Mouse (Mus musculus) ES-Bruce4 (cell line): ENCODE results near the gene Dvl1. TPM values are rescaled to one million over a fixed set of nuclear protein-coding genes. Genes with fewer than 3 reads are reported as not detected.
A peak's percentile ranks its signal among the peaks of the same experiment; 100 is the strongest.

Experiments used
- H3K27ac ChIP-seq: 2 replicates; pipeline ENCODE4 v1.5.1; 2012; ENCODE audit warnings: low read length, inconsistent platforms; ENCODE audit not compliant: insufficient read depth
- H3K27me3 ChIP-seq: 2 replicates; pipeline ENCODE4 v1.6.1; 2012; ENCODE audit warnings: mild to moderate bottlenecking, low read length, inconsistent platforms; ENCODE audit not compliant: control insufficient read depth, poor library complexity, insufficient read depth, severe bottlenecking
- H3K36me3 ChIP-seq: 2 replicates; pipeline ENCODE4 v1.6.1; 2012; ENCODE audit warnings: inconsistent platforms, mild to moderate bottlenecking, low read length, moderate library complexity; ENCODE audit not compliant: control insufficient read depth, poor library complexity, insufficient read depth, severe bottlenecking
- H3K4me1 ChIP-seq: one replicate; pipeline ENCODE4 v1.8.1; 2011; ENCODE audit warnings: low read length; ENCODE audit not compliant: control insufficient read depth, insufficient read depth
- H3K4me3 ChIP-seq: 2 replicates; pipeline ENCODE4 v1.5.1; 2011; ENCODE audit warnings: low read depth, mild to moderate bottlenecking, low read length
- H3K9ac ChIP-seq: 2 replicates; pipeline ENCODE4 v1.6.1; 2012; ENCODE audit warnings: low read depth, mild to moderate bottlenecking, inconsistent platforms; ENCODE audit not compliant: poor library complexity, severe bottlenecking
- H3K9me3 ChIP-seq: replicated peaks from 2 replicates; pipeline ENCODE4 v1.6.1; 2012; ENCODE audit warnings: mild to moderate bottlenecking, low read length, inconsistent platforms; ENCODE audit not compliant: control insufficient read depth, poor library complexity, insufficient read depth, severe bottlenecking
- CTCF ChIP-seq: IDR thresholded peaks from one replicate; pipeline ENCODE4 v1.8.1; 2011; ENCODE audit warnings: low read depth, low read length
- EP300 ChIP-seq: IDR thresholded peaks from 2 replicates; pipeline ENCODE4 v1.6.1; 2011; ENCODE audit warnings: low read depth, low read length; ENCODE audit not compliant: insufficient read depth
- POLR2A ChIP-seq: IDR thresholded peaks from one replicate; pipeline ENCODE4 v1.8.1; 2011; ENCODE audit warnings: low read length; ENCODE audit not compliant: insufficient read depth
- polyA plus RNA-seq: library from polyadenylated mRNA; stranded (reverse); fragments of >200 nt; gene quantifications from 2 replicates; pipeline ENCODE4 v1.2.4, GENCODE M21; 2011; ENCODE audit warnings: low read depth; ENCODE audit not compliant: missing spikeins, insufficient read depth, insufficient read length

Gene Dvl1
- polyA plus RNA-seq, 1 experiment, result 15.2 TPM

GRCm38 (mm10) chr4:155891011-155891471, 43.8 kb downstream of the Dvl1 start:
- Histone ChIP-seq H3K36me3 (peaks cover 28% of the 10 kb centered on the region), H3K9me3 (no peaks in the 10 kb centered on the region), H3K9ac (peak overlapping the region; percentile 78), H3K27me3 (no peaks in the 10 kb centered on the region), H3K27ac (no peak overlapping the region), H3K4me1 (no peaks in the 10 kb centered on the region), H3K4me3 (peak overlapping the region; percentile 68)
- TF ChIP-seq POLR2A, result no peak
- no peak for TF ChIP-seq EP300
- TF ChIP-seq CTCF, result no peak

- no peaks in the 10 kb centered on the region for H3K9me3 ChIP-seq
- H3K27ac ChIP-seq, result no peak within 1 kb of the TSS
- peak within 1 kb of the TSS; percentile 78 for H3K9ac ChIP-seq
- no peaks in the 10 kb centered on the region for H3K4me1 ChIP-seq
- H3K4me3 ChIP-seq, result peak within 1 kb of the TSS; percentile 77
- no peak for TF ChIP-seq CTCF
- TF ChIP-seq POLR2A, result no peak
- TF ChIP-seq EP300, result no peak
- peaks cover 25% of the 10 kb centered on the region for H3K36me3 ChIP-seq
- no peaks in the 10 kb centered on the region for H3K27me3 ChIP-seq
Measured at GRCm38 (mm10) chr4:155891551-155892001, 44.4 kb downstream of the Dvl1 start, which contains the start of the genes Pusl1 and Acap3. Gene Pusl1 (minus strand): TSS chr4:155891781. Gene Acap3 (plus strand): TSS chr4:155891822.

GRCm38 (mm10) chr4:155892017-155892416, 44.8 kb downstream of the Dvl1 start:
- peaks cover 21% of the 10 kb centered on the region for H3K36me3 ChIP-seq
- H3K27me3 ChIP-seq, result no peaks in the 10 kb centered on the region
- no peaks in the 10 kb centered on the region for H3K4me1 ChIP-seq
- H3K9me3 ChIP-seq, result no peaks in the 10 kb centered on the region
- TF ChIP-seq EP300 (no peak), POLR2A (no peak)
- no peak overlapping the region for H3K27ac ChIP-seq
- peak overlapping the region; percentile 78 for H3K9ac ChIP-seq
- peak overlapping the region; percentile 77 for H3K4me3 ChIP-seq

GRCm38 (mm10) chr4:155892438-155893211, 45.4 kb downstream of the Dvl1 start:
- H3K4me3 ChIP-seq, result peak overlapping the region; percentile 77
- peaks cover 14% of the 10 kb centered on the region for H3K36me3 ChIP-seq
- TF ChIP-seq POLR2A (no peak), EP300 (no peak), CTCF (no peak)
- H3K9ac ChIP-seq, result peak overlapping the region; percentile 78
- no peaks in the 10 kb centered on the region for H3K27me3 ChIP-seq
- H3K9me3 ChIP-seq, result no peaks in the 10 kb centered on the region
- H3K27ac ChIP-seq, result no peak overlapping the region
- no peaks in the 10 kb centered on the region for H3K4me1 ChIP-seq

GRCm38 (mm10) chr4:155893212-155893690, 46.0 kb downstream of the Dvl1 start:
- Histone ChIP-seq H3K4me3 (no peak overlapping the region), H3K9ac (no peak overlapping the region), H3K27ac (no peak overlapping the region)

DNA sequence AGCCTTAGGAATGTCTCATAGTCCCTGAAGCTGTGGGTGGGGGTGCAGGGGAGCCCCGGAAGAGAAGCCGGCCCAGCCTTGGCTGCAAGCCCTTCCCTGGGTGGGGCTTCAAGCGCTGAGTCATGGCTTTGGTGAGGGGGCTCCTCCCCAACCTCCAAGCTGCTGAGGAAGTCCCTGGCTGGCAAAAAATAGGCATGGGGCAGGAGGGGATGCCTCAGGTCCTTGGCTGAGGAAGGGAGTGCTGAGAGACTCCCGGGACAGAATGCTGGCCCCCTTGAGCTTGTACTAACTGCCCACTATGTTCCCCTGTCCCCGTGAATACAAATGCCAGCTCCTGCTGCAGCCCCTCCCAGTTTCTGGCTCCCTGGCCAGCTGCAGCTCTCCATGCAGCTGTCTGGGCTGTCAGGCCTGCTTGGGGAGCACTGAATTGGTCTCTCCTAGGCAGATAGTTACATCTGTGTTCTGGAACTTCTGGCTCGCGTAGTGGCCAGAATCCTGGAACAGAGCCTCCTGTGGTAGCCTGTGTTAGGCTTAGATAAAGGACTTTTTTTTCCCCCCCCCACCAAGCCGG, 47.2 kb downstream of the Dvl1 start:
- Histone ChIP-seq H3K27ac (no peak overlapping the region), H3K9me3 (no peaks in the 10 kb centered on the region), H3K36me3 (no peaks in the 10 kb centered on the region), H3K4me3 (no peak overlapping the region), H3K4me1 (no peaks in the 10 kb centered on the region), H3K27me3 (no peaks in the 10 kb centered on the region), H3K9ac (no peak overlapping the region)
- TF ChIP-seq CTCF (no peak), POLR2A (no peak), EP300 (no peak)

More at GRCm38 (mm10) chr4:155893212-155893690, 46.0 kb downstream of the Dvl1 start:
- Histone ChIP-seq H3K4me1 (no peaks in the 10 kb centered on the region), H3K9me3 (no peaks in the 10 kb centered on the region), H3K36me3 (peaks cover 8% of the 10 kb centered on the region), H3K27me3 (no peaks in the 10 kb centered on the region)
- no peak for TF ChIP-seq POLR2A
- no peak for TF ChIP-seq CTCF
- no peak for TF ChIP-seq EP300
